Mouse (Mus musculus): ENCODE results near the gene Klhdc7a. TPM values are rescaled to one million over a fixed set of nuclear protein-coding genes. Genes with fewer than 3 reads are reported as not detected.

Gene Klhdc7a
- polyA plus RNA-seq (2015; fragmentation: Nextera tagmentation; extraction: Ambion mirVana), result 5.8 and 6.5 TPM in 2 replicates

DNA sequence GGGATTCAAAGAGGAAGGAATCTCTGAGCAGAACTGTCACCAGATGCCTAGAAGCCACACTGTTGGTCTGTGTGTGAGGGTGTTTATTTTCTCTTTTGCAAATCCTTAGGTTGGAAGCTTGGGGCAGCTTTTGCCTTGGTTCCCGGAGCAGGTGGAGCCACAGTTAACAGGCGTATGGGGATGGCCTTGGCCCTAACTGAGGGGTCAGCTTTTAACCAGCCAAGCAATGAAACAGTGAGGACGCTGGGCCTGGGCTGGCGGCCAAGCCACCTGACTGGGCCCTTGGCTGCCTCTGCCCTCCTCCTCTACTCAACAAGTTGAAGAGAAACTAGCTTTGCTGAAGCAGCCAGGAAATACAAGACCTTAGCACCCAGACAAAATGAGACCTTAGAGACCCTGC, at the start of gene Klhdc7a:
Gene Klhdc7a (minus strand): TSS at position 105 of the 400 bp plus-strand sequence.
- Histone ChIP-seq H3K27me3 (no peaks in the 10 kb centered on the region), H3K9me3 (replicated peaks) (no peaks in the 10 kb centered on the region), H3K4me2 (peak within 1 kb of the TSS; percentile 54), H3K4me1 (peaks cover 43% of the 10 kb centered on the region), H3K9ac (peak within 1 kb of the TSS; percentile 31; the same call in 1 of the 2 replicates), H3K4me3 (replicated peaks) (peak within 1 kb of the TSS; percentile 36), H3K36me3 (peaks cover 4% of the 10 kb centered on the region), H3K27ac (peak within 1 kb of the TSS; percentile 95)
- 19% methylated on average over 4 of the region's 4 CpGs for WGBS
- ATAC-seq (replicated peaks; ENCODE audit: low FRiP score), result peak; percentile 81

DNA sequence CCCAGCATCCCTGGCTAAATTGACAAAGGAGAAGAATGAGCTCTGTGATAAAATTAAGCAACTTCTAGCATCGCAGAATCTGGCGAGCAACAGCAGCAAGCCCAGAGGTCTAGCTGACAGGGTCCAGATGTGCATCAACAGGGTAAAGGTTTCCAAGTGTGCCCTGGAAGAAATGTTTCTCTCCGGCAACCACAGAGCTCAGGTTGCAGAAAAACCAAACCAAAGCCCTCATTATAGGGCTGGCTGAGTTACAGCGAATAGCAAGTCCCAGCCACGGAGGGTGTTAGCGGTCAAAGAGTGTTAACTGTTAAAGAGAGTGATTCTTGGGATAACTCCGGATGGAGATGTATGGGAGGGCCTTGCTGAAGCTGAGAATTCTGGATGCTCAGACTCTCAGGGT, 48.1 kb upstream of the Klhdc7a start:
- Histone ChIP-seq H3K36me3 (no peaks in the 10 kb centered on the region), H3K9ac (no peak overlapping the region), H3K27me3 (peaks cover 27% of the 10 kb centered on the region), H3K4me1 (no peaks in the 10 kb centered on the region), H3K4me3 (replicated peaks) (no peak overlapping the region), H3K27ac (no peak overlapping the region), H3K4me2 (no peak overlapping the region), H3K9me3 (replicated peaks) (no peaks in the 10 kb centered on the region)
- ATAC-seq (replicated peaks; ENCODE audit: low FRiP score), result no peak
- 28% methylated on average over 7 of the region's 7 CpGs for WGBS

DNA sequence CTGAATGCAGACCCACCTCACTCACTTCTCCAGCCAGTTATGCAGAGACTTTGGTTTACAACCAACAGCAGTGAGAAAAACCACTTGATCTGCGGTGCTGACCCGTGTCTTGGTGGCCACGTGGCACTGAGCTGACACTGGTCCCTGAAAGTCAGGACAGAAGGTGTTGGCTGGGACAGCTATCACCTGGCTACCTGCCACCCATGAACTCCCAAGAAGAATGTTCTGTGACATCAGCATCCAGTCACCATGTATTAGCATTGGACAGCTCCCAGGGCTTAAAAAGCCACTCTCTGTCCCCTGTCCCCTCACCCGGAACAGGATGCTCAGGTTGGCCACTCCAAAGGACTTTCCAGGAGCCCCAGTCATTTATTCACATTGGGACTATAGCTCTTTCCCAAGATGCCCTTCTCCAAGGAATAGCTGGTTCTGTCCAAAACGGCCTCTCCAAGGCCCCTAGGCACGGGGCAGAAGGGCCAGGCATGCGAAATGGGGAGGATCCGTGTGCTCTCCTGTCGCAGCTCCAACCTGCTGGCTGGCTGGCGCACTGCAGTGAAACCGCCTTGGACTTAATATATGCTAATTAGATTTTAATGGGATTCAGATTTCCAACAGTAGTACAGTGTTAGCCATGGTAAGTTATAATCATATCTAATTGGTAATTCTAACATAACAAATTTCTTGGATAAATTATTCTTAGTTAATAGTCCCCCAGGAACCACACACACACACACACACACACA, 43.1 kb upstream of the Klhdc7a start:
- no peak overlapping the region for H3K4me2 ChIP-seq
- no peaks in the 10 kb centered on the region for H3K36me3 ChIP-seq
- ATAC-seq (replicated peaks; ENCODE audit: low FRiP score), result no peak
- H3K4me1 ChIP-seq, result no peaks in the 10 kb centered on the region
- H3K27ac ChIP-seq, result no peak overlapping the region
- peaks cover 31% of the 10 kb centered on the region for H3K27me3 ChIP-seq
- 73% methylated on average over 11 of the region's 11 CpGs for WGBS
- no peak overlapping the region for H3K9ac ChIP-seq
- H3K9me3 ChIP-seq (replicated peaks), result no peaks in the 10 kb centered on the region
- H3K4me3 ChIP-seq (replicated peaks), result no peak overlapping the region

GRCm38 (mm10) chr4:140004932-140005331, 37.1 kb upstream of the Klhdc7a start:
- no peak overlapping the region for H3K9ac ChIP-seq
- H3K27me3 ChIP-seq, result peaks cover 75% of the 10 kb centered on the region
- H3K9me3 ChIP-seq (replicated peaks), result no peaks in the 10 kb centered on the region
- H3K36me3 ChIP-seq, result no peaks in the 10 kb centered on the region
- H3K4me2 ChIP-seq, result peak overlapping the region; percentile 58
- 0 out of 2 replicates have a peak, but pooled peaks have one; percentile 57 for ATAC-seq (replicated peaks; ENCODE audit: low FRiP score)
- H3K4me1 ChIP-seq, result peaks cover 23% of the 10 kb centered on the region
- peak overlapping the region; percentile 13; the same call in 1 of the 2 replicates for H3K27ac ChIP-seq
- H3K4me3 ChIP-seq (replicated peaks), result peak overlapping the region; percentile 32
- 16% methylated on average over 5 of the region's 5 CpGs for WGBS

DNA sequence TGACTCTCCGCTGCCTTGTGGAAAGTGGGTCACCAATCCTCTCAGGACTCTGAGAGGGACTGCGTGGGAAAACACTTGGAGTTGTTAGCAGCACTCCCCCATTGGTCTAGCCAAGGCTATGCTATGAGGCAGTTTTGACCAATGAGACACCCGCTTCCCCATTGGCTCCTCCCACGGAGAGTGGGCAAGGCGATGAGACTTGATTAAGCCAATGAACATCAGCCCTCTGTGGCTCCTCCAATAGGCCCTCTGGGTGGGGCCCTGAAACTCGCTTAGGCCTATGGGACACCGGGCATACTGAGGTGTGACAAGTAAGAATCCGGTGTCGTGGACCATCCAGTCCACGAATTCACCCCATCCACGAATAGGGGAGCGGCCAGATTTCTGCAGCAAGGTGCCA, 36.3 kb upstream of the Klhdc7a start:
- H3K4me2 ChIP-seq, result peak overlapping the region; percentile 58
- peaks cover 78% of the 10 kb centered on the region for H3K27me3 ChIP-seq
- H3K36me3 ChIP-seq, result no peaks in the 10 kb centered on the region
- ATAC-seq (replicated peaks; ENCODE audit: low FRiP score), result peak; percentile 85
- WGBS, result 10% methylated on average over 12 of the region's 12 CpGs
- H3K27ac ChIP-seq, result peak overlapping the region; percentile 13; the same call in 1 of the 2 replicates
- H3K4me1 ChIP-seq, result peaks cover 23% of the 10 kb centered on the region
- no peak overlapping the region for H3K9ac ChIP-seq
- H3K9me3 ChIP-seq (replicated peaks), result no peaks in the 10 kb centered on the region
- peak overlapping the region; percentile 32 for H3K4me3 ChIP-seq (replicated peaks)

DNA sequence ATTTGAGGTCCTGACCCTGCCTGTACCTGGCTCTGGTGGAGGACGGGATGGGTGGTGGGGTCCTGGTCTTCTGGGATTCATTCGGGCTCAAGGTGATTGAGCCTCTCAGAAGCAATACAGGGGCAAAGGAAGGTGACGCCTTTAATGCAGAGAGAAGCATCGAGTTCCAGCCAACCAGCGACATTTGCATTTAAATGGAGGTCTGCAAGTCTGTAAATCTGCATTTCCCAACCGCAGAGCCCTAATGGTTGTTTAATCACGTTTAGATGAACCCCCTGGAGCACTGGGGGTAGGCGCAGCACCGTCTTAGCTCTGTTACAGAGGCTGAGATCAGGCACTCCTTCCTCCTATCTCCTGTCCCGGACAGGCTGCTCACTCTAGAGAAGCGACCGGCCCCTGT, 34.2 kb upstream of the Klhdc7a start:
- Histone ChIP-seq H3K27me3 (peaks cover 73% of the 10 kb centered on the region), H3K4me3 (replicated peaks) (no peak overlapping the region), H3K4me2 (no peak overlapping the region), H3K4me1 (peaks cover 23% of the 10 kb centered on the region), H3K36me3 (no peaks in the 10 kb centered on the region), H3K27ac (no peak overlapping the region), H3K9me3 (replicated peaks) (no peaks in the 10 kb centered on the region), H3K9ac (no peak overlapping the region)
- 12% methylated on average over 12 of the region's 12 CpGs for WGBS
- ATAC-seq (replicated peaks; ENCODE audit: low FRiP score), result no peak

GRCm38 (mm10) chr4:140000911-140001310, 33.1 kb upstream of the Klhdc7a start:
- H3K4me1 ChIP-seq, result peaks cover 23% of the 10 kb centered on the region
- H3K27me3 ChIP-seq, result peaks cover 64% of the 10 kb centered on the region
- no peak overlapping the region for H3K9ac ChIP-seq
- 71% methylated on average over 5 of the region's 5 CpGs for WGBS
- H3K4me2 ChIP-seq, result no peak overlapping the region
- H3K4me3 ChIP-seq (replicated peaks), result no peak overlapping the region
- H3K36me3 ChIP-seq, result no peaks in the 10 kb centered on the region
- H3K27ac ChIP-seq, result no peak overlapping the region
- ATAC-seq (replicated peaks; ENCODE audit: low FRiP score), result no peak
- H3K9me3 ChIP-seq (replicated peaks), result no peaks in the 10 kb centered on the region

DNA sequence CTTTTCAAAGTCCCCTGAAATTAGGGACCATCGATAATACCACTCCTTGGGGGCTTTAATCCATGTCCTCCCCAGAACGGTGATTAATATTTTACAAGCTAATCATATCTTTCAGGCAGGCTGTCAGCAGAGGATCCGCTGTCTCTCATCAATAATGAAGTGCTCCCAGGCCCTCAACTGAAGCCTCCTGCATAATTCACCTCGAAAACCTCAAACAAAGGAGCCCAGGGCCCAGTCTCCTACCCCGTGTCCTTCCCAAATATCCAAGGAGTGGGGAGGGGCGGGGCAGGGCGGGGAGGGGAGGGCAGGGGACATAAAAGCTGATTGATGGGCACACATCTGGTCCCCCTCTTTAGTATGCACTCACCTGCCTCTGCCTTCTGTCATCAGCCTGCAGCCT, 31.2 kb upstream of the Klhdc7a start:
- peaks cover 11% of the 10 kb centered on the region for H3K4me1 ChIP-seq
- no peak overlapping the region for H3K4me3 ChIP-seq (replicated peaks)
- 56% methylated on average over 7 of the region's 7 CpGs for WGBS
- ATAC-seq (replicated peaks; ENCODE audit: low FRiP score), result no peak
- no peaks in the 10 kb centered on the region for H3K36me3 ChIP-seq
- no peaks in the 10 kb centered on the region for H3K9me3 ChIP-seq (replicated peaks)
- H3K27me3 ChIP-seq, result peaks cover 50% of the 10 kb centered on the region
- H3K9ac ChIP-seq, result no peak overlapping the region
- H3K4me2 ChIP-seq, result no peak overlapping the region
- H3K27ac ChIP-seq, result no peak overlapping the region

DNA sequence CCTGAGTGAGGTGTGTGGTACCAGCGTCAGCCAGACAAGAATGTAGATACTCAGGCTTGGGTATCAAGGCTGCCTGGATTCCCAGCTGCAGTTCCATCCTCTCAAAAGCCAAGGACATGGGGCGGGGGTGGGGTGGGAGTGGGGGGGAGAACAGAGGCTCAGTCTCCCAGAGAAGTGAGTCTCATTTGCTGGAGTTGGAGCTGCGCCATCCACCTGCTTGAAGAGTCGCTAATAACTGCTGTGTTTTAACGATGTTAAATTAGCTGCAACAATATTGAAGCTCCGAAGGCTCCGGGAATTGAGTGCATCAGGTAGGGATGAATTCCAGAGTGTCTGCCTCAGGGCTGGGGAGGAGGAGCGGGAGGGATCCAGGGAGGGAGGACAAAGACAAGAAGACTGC, 27.8 kb upstream of the Klhdc7a start:
- no peak overlapping the region for H3K9ac ChIP-seq
- H3K27me3 ChIP-seq, result peaks cover 16% of the 10 kb centered on the region
- WGBS, result 49% methylated on average over 8 of the region's 8 CpGs

DNA sequence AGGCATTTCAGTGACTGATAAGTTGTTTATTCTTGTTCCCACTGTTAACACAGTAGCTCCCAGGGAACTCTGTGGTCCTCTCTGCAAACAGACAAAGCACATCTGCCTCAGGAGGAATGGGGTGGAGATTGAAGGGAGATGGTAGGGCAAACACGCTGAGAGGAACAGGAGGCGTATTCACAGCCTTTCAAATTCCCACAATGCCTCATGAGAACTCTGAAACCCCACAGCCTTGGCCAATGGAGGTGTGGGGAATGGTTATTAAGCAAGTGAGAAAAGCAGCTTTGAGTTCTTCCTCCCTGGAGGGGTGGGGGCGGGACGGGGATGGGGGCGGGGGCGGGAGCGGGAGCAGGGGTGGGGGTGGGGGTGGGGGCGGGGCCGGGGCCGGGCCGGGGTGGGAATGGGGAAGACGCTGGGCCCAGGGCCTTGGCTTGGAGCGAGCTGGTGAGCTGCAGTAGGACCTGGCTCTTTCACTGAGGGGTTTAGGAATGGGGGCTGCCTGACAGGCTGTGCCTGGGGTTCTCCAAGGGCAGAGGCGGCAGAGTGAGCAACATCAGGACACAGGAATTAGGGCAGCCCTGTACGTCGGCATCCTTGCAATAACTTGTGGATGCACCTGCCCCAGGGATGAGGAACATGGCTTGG, 25.4 kb upstream of the Klhdc7a start:
- 0 out of 2 replicates have a peak, but pooled peaks cover 3% of the 10 kb centered on the region for H3K4me1 ChIP-seq
- no peaks in the 10 kb centered on the region for H3K36me3 ChIP-seq
- no peak overlapping the region for H3K27ac ChIP-seq
- H3K9me3 ChIP-seq (replicated peaks), result no peaks in the 10 kb centered on the region
- WGBS, result 18% methylated on average over 10 of the region's 16 CpGs
- ATAC-seq (replicated peaks; ENCODE audit: low FRiP score), result no peak
- H3K4me3 ChIP-seq (replicated peaks), result no peak overlapping the region
- H3K27me3 ChIP-seq, result peaks cover 3% of the 10 kb centered on the region; the same call in 1 of the 2 replicates
- 0 out of 2 replicates have a peak overlapping the region, but pooled peaks have one; percentile 14 for H3K4me2 ChIP-seq
- no peak overlapping the region for H3K9ac ChIP-seq

More for the DNA sequence above, 27.8 kb upstream of the Klhdc7a start:
- H3K27ac ChIP-seq, result no peak overlapping the region
- H3K9me3 ChIP-seq (replicated peaks), result no peaks in the 10 kb centered on the region
- 0 out of 2 replicates have a peak, but pooled peaks cover 3% of the 10 kb centered on the region for H3K4me1 ChIP-seq
- H3K4me3 ChIP-seq (replicated peaks), result no peak overlapping the region
- H3K36me3 ChIP-seq, result no peaks in the 10 kb centered on the region
- ATAC-seq (replicated peaks; ENCODE audit: low FRiP score), result no peak
- H3K4me2 ChIP-seq, result no peak overlapping the region

DNA sequence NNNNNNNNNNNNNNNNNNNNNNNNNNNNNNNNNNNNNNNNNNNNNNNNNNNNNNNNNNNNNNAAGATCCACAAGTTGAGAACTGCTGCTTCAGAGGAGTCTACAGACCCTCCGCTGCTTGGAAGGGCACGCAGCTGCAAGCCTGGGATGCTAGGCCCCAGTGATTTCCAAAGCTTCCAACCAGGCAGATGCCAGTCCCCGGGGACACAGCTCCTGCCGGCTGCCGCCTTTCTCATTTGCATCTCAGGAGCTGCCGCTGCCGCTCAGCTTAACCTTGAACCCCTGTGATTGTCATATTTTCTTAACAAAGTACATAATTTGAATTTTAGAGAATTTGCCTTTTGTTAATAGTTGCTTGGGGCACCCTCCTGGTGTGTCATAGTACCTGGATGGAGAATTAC, 19.1 kb upstream of the Klhdc7a start:
- no peaks in the 10 kb centered on the region for H3K4me1 ChIP-seq
- H3K27me3 ChIP-seq, result no peaks in the 10 kb centered on the region
- no peak overlapping the region for H3K27ac ChIP-seq
- no peak overlapping the region for H3K9ac ChIP-seq
- ATAC-seq (replicated peaks; ENCODE audit: low FRiP score), result no peak
- 32% methylated on average over 7 of the region's 7 CpGs for WGBS
- H3K9me3 ChIP-seq (replicated peaks), result no peaks in the 10 kb centered on the region
- H3K36me3 ChIP-seq, result no peaks in the 10 kb centered on the region
- H3K4me3 ChIP-seq (replicated peaks), result no peak overlapping the region
- no peak overlapping the region for H3K4me2 ChIP-seq

DNA sequence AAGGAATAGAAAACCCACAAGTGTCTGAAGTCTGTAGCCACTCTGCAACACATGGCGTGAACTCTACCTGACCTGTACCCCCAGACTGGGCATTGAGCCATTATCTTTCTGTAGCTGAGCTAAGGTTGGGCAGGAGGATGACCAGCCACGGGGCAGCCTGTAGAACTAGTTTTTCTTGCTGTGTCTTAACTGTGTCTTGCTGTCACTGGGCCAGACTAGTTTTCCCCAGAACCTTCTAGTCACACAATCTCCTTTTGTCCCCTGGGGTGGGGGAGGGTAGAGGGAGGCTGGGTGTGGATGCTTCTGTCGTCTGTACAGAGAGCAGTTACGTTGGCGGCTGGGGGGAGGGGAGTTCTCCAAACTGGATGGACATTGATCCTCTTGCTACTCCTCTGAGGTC, 10.9 kb upstream of the Klhdc7a start:
- H3K9ac ChIP-seq, result no peak overlapping the region
- no peaks in the 10 kb centered on the region for H3K9me3 ChIP-seq (replicated peaks)
- no peak overlapping the region for H3K4me2 ChIP-seq

More for the DNA sequence above, 10.9 kb upstream of the Klhdc7a start:
- Histone ChIP-seq H3K36me3 (no peaks in the 10 kb centered on the region), H3K27ac (peak overlapping the region; percentile 90), H3K4me1 (peaks cover 53% of the 10 kb centered on the region), H3K27me3 (no peaks in the 10 kb centered on the region), H3K4me3 (replicated peaks) (no peak overlapping the region)
- WGBS, result 31% methylated on average over 5 of the region's 5 CpGs
- peak; percentile 57 for ATAC-seq (replicated peaks; ENCODE audit: low FRiP score)
